Mouse (Mus musculus) spleen, adult 18-20 months (tissue): ENCODE measurements around the gene Tcf7l2.

Source experiments
- DNase-seq, 2 experiments: peaks; one replicate each; pipeline ENCODE4 v3.0.0; 2022; ENCODE audit warnings: mixed read lengths in 2 of 2

The Tcf7l2 gene

DNA sequence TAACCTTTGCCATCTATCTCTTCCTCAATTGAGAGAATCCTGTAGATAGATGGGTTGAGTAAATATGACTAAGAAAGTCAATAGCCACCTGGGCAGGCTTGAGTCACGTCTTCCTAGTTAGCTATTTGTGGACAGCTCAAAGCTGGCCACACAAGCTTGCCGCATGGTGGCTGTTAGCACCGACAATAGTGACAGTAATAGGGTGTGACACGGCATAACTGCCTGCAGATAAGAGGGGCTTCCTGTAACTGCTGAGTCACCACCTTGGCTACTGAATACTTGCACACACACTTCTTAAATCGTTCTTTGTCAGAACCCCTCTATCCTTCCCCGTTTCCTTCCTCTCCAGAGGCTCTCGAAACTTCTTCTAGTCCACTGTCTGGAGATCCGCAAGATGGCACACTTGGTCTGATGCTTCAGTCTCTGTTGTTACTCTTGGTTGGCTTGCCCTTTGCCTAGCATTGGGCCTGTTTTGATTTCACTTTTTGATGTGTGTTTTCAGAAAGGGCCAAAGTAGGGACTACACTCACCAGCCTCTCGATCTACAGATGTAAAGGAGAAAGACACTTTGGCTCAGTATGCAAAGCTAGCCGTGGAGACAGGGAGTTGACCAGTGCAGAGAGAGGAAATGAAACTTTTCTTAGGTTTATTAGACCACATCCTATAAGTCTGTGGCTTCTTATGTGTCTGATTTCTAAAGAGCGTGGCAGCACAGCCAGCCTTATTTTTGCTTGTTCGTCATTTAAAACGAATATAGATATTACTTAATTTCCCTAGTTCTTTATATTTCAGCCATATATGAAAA, 124.4 kb downstream of the Tcf7l2 start:
- DNase-seq = no peak

DNA sequence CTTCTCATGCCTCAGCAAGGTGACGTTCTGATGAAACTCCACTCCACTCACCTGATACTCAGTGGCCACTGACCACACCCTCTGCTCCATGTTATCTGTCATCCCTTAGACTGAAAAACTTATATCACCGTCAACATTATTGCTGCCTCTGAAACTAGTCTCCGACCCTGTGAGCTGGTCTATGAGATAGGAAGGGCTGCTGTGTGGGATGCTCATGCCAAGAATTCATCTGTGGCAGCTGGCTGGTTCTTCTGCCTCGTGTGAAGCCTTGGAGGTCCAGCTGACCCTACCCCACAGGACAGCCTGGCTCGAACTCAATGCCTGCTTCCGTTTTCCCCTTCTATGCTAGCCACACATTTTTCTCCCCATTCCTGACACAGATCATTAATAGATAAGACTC, 125.6 kb downstream of the Tcf7l2 start:
- DNase-seq = no peak

DNA sequence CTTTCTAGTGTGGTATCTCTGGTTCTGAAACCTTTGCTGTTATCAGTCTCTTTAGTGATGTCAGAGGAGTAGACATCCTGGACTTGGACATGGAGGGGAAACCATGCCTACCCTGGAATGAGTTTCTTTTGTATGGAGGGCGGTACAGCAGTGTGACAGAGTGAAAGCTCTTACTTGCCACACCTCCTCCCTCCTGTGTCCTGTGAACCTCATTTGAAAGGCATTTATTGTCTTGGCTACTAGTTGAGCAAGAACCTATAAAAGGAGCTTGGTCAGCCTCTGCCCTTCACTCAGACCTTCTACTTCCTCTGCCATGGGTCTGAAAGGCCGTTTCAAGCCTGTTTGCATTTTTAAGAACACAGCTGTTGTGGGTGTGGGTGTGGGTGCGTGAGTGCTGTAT, 126.3 kb downstream of the Tcf7l2 start:
- no peak for DNase-seq

DNA sequence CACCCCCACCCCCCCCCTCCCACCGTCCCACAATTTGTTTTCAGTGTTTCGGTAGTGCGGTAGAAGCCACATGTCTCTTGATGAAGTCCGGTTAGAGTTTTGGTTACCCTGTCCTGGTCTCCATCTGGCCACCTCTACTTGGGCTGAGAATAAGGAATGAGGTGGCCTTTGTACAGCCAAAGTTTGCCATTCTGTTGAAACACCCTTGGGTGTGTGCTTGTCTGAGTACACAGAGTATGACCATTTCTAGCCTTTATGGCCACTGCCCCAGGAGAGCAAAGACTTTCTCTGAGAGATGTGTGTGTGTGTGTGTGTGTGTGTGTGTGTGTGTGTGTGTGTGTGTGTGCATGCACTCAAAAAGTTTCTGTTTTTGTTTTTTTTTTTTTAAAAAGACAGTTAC, 127.0 kb downstream of the Tcf7l2 start:
- no peak for DNase-seq

DNA sequence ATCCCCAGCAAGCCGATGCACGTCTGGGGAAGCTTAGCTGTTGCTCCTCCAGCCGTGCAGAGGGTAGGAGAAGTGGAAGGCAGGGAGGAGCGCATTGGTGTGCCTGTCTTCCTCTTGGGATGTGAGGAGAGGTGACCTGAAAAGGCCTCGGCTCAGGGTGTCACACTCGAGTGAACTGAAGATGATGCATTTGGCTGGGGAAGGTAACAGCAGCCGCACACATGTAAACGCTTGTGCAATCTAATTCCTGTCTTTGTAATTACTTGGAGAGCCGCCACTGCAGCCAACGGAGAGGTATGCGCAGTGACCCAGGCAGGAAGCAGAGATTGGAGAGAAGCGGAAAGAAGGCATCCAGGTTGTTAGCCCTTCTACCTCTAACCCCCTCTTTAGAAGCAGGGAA, 129.2 kb downstream of the Tcf7l2 start:
- DNase-seq = no peak

DNA sequence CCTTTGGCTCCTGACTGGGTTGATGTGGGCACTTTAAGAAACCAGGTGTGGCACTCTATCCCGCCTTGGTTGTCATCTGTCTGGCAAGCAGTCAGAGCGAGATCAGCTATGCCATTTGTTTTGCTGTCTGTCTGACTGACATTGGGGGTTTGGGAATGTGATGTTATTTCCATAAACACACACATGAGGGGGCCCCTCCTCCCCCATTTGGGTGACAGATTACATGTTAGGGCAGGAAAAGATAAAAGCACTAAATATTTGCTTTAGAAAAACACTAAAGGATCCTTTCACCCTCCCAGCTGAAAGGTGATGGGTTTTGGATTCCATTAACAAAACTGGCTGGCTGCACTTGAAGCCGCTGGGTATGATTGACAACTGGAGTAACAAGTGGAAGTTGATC, 129.9 kb downstream of the Tcf7l2 start:
- no peak for DNase-seq

DNA sequence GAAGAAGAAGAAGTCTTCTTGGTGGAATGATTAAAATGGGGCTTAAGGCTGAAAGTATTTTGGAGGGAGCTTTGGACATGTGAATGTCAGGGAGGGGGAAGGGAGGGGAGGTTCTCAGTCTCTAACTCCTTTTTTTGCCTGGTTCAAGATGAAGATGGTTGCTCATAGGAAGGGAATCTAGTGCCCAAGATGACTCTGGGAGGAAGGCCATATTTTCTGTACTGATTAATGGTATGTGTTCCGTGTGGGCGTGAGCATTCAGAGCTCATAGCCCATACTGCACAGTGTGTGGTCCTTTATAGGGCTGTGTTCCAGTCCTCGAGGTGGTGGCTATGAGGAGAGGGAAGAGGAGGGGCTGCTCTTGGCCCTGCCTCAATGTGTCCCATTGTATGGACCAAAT, 131.6 kb downstream of the Tcf7l2 start:
- DNase-seq = no peak

DNA sequence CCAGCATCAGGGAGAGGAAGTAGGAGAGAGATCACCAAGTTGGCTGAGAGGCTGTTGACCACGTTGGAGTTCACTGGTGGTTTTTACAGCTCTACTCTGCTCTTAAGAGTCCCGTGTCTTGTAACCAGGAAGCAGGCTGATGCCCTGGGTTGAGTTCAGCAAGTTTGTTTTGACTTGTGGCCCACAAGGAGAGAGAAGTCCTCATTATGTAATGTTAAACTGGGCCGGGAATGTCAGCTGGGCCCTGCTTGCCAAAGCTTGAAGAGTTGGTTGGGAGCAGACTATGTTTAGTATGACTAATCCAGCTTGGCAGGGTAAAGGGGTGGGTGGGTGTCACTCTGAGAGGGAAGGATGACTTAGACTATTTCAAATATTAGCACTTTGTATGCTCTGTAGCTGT, 134.9 kb downstream of the Tcf7l2 start:
- no peak for DNase-seq

DNA sequence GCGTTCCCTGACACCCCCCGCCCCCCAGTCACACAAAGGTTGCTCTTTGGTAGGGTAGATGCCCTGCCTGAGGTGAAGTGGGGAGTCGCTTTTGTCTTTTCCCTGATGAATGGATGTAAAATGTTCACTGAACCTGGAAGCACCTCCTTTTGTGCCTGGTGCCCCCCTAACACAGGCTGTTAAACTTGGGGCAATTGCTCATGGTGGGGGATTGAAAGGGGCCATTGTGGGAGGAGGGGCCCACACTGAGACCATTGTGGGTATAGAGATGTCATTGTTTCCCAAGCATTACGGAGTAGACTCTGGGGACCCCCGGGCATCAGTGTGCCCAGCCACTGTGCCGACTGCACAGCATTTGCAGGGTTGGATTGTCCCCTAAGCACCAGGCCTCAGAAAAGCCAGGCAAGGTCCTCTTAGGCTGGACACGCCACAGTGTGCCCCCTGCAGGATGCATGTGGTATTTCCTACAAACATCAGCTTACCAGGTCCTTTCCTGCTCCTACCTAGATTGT, 135.8 kb downstream of the Tcf7l2 start:
- peak; percentile 18 to 67 for DNase-seq

DNA sequence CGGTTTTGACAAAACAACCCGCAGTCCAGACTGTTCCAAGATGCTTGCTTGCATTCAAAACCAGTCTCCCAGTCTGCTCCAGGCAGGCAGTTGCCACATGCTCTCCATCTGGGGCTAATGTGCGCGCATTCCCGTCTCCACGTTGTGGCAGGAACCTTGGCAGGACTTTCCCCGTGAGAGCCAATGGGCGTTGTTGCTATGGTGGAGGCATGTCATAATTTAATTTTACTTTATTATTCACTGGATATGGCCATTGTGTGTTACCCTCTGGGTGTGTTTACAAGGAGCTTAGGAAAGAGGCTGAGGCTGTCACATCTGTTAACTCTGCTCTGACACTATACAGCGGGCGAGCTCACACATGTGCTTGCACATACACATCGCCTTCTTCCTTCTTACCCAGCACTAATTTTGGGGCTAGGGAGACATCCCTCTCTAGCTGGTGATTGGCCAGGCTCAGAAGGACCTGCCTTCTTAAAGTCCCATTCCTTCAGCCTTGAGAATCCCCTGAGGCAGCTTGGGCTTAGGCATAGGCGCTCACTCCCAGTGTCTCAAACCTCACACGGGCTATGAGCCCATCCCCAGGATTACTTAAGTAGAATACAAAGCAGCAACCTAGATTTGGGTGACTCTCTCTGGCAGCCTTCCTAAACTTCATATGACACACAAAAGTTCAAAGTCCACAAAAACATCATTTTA, 139.2 kb downstream of the Tcf7l2 start:
- DNase-seq = no peak

DNA sequence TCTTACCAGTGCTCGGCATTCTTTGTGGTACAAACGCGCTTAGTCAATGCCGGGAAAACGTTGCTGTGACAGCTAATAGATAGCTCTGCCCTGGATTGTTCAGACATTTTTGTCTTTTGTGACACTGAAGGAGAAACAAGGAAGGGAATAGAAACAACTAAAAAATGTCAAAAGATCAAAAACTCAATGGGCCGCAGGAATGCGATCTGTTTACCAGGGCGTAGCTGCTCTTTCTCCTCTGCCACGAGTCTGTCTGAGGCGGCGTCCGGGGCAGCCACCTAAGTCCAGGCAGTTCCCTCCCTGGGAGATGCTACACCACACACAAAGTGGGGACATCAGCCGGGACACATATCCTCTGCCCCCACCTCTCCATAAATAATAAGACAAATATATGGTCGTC, 144.9 kb downstream of the Tcf7l2 start:
- no peak for DNase-seq

DNA sequence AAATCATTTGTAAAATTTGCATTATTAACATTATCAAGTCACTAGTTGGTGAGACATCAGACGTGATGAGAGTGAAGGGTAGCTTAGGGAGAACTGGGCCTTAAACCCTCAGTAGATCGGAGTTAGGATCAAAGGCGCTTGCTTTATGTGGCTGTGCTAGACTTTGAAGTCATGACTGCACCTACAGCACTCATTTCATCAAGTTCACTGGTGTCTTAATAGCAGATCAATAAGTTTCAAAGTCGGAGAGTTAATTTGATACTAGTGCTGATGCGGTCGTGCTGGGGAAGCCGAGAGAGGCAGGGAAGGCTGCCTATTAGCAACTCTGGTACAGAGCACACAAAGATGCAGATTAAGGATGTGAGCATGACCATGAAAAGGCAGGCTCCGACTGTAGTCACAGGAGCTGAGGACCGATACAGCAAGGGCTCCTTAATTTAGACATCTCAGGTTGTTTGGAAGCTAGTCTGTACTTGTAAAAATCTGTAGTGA, 150.1 kb downstream of the Tcf7l2 start:
- DNase-seq = no peak

DNA sequence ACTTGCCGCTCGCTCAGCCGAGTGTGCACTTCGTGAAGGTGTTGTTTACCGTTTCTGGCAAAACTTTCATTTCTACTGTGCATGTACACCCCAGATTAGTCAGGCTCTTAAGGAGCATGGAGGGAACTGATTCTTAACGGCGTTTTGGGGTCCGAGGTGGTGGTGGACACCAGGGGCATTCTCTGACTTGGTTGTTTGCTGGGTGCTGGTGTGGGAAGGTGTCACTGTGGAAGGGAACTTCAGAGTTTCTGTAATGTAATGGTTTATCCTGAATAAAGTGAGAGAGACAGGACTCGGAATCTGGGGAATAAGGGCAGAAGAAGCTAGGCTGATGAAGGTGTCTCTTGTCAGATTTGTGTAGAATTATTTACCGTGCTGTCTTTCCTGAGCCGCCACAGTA, 151.9 kb downstream of the Tcf7l2 start:
- no peak for DNase-seq

DNA sequence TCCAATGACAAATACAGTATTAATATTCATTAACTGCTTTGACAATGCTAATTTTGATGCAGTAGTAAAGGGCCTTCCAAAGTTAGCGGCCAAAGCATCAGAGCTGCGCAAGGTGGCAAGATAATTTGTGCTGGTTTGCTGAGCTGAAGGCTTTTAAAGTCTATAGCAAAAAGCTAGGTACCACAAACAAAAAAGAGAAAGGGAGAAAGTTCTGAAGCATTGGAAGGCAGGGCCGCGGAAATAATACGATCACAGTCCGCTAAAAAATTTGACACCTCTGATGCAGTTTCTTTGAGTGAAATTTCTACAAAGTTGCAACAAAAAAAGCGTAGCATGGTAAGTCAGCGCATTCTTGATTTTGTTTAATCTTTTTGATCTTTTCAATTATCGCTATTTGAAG, 152.8 kb downstream of the Tcf7l2 start:
- DNase-seq = no peak

DNA sequence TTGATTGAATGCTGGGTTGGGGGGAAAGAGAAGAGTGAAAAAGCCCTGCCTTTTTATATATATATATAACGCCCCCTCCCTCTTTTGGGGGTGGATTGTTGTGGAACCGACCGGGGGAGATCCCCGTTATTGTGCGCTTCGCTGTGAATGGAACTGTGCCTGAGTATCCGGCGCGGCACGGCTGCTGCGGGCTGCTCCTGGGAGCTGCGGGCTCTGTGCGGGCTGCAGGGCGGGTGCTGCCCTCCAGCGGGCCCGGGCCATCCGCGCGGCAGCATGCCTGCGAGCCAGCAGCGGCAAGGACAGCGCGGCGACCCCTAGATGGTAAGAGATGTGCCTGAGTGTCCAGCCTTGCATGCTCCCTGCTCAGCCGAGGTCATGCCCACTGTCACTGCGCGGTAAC, 153.7 kb downstream of the Tcf7l2 start:
- peak in 1 of 2 experiments; percentile 18 for DNase-seq

DNA sequence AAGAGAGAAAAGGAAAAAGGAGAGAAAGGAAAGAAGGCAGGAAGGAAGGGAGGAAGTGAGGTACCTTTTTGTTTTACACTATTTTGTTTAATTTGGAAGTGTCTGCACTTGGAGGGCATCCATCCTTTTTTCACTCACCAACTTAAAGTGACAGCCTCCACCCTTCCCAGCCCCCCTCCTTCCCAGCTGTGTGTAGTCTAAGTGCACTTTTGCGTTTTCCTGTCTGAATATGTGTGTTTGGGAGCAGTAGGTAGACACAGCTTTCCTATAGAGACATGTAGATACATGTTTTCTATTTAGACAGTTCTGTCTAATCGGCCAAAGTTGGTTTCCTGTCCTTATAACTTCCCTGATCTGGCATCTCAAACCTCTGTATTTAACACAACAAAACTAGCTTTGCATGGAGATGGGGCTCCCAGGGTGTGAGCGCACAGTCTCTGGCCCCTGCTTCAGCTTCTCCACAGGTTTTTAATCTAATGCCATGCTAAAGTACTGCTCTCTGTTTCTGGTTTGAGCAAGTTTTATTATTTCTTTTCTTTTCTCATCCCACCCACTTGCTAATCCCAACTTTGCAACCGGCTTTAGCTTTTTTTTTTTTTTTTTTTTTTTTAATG, 154.3 kb downstream of the Tcf7l2 start:
- no peak for DNase-seq

DNA sequence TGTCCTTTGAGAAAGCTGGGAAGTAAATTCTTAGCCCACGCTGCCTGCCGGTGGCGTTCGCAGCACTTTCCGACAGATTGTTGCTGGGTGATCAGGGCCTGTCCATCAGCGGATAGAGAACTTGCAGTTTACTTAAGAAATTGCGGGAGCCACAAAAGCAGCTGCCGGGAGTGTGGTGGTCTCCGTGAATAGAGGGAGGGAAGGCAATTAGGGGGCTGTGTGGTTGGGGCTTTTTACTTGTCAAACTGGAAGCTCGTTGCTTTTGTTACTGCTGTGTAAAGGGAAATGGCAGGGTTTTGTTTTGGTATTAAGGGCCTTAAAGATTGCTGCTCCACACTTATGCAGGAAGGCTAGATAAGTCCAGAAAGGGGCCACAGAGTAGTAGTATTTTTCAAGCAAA, 155.0 kb downstream of the Tcf7l2 start:
- DNase-seq = no peak

DNA sequence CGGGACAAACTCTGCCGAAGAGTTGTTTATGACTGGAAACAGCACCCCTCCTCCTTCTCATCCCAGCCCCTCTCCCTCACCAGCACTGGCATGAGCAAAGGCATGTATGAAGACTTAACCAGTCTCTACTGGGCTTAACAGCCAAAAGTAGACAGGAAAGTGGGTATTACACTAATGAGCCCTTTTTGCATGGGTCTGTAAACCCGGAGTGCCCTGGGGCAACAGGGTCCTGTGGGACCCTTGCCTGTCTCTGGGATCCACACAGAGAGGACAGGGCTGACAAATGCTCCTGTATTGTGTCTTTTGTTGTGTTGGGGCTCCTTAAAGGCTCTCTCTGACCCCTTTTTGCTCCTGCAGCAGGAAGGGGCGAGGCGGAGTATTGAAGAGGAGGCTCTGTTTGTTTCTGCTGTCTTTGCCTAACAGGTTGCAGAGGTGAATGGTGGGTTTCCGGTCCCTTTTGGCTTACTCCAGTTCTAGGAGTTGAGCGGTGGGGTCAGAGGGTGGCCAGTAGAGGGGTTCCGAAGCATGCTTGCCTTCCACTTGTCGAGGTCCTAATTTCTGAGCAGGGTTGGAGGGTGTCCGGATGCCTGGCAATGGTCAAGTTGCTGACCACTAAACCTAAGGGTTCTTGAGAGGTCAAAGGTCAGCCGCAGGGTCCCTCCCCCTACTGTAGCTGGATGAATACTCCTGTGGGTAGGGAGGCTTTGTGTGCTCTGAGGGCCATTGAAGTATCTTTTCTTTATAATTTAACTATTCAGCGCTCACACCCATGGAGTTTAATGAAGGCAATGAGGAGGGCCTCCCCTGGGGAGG, 161.2 kb downstream of the Tcf7l2 start:
- DNase-seq = no peak

DNA sequence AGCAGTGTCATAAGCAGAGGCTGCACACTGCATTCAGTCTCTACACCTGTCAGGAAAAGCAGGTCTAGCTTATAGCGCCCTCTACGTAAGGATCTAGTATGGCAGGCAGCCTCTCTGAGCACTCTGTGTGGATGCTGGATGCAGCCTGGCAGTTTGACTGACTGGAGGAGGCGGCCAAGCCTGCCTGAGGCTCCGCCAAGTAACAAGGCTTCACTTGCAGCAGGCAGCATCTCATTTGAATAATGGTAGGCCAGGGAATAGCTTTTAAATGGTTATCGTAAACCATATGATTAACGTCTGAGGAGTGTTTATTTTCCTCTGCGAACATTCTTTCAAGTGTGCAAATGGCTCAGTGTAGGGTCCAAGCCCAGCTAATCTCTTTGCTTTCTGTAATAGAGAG, 167.4 kb downstream of the Tcf7l2 start:
- DNase-seq = no peak

DNA sequence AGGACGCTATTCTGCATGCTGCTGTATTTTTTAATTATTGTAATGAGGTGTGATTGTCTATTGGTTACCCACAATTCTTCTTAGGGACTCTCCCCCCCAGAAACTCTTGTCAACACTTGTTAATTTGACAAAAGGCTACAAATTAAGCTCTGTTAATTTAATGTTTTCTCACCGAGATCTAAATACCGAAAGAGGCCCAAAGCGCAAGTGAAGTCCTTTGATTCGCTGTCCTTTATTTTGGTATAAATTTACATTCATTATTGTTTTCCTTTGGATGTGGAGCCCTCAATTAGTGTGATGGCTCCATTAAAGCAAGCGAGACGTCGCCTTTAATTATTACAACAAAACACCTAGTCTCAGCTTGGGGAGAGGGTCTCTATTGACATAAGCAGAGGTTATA, 170.3 kb downstream of the Tcf7l2 start:
- no peak for DNase-seq

DNA sequence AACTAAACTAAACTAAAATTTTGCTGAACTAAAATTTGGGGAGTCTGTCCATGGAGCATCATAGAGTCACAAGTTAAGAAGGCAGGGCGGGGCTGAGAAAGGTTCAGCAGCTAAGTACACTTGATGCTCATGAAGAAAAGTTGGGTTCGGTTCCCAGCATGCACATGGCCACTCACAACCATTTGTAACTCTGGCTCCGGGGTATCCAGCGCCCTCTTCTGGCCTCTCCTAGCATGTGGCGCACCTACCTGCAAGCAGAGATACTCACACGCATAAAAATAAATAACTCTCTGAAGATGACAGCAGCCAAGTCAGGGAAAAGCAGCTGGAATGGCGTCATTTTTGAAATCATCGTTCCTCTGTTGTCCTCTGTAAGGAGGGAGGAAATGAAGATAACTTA, 171.2 kb downstream of the Tcf7l2 start:
- no peak for DNase-seq

DNA sequence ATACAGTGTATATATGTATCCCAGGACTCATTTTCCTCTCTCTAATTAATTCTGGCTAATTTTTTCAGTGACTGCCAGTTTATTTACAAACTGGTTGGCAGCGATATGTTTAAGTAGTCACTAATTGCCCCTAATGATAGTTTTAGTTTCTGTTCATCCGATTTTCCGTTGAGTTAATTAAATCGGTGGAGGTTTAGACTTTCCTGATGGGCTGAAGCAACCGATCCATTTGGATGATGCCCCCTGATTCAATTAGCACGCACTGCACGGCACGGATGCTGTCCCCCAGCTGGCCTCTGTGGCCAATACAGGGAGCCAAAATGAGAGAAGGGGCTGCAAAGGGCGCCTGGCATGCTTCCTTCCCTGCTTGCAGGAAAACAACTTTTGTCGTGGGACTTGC, 172.0 kb downstream of the Tcf7l2 start:
- no peak for DNase-seq
